Mouse (Mus musculus): ENCODE measurements around the gene Tmem170b. TPM values are rescaled to one million over a fixed set of nuclear protein-coding genes. Genes with fewer than 3 reads are reported as not detected.

Gene Tmem170b
- total RNA-seq, 2 experiments from 2014 or later = 7.1 to 9.4 TPM

Other genes starting within 250 kb of the Tmem170b start
- 14.2 and 14.4 TPM in 2 replicates for gene Nedd9, start 118.5 kb upstream of the Tmem170b start, total RNA-seq (2015; ENCODE audit: low replicate concordance)
- 13.1 TPM in 2 replicates for gene Nedd9, start 118.5 kb upstream of the Tmem170b start, total RNA-seq (2017; ENCODE audit: low replicate concordance)
- 2.1 and 11.9 TPM in 2 replicates for gene Adtrp, start 241.8 kb downstream of the Tmem170b start, total RNA-seq (2015; ENCODE audit: low replicate concordance)
- 1.4 TPM in 1 of 2 replicates, not detected in the other for gene Adtrp, start 241.8 kb downstream of the Tmem170b start, total RNA-seq (2017; ENCODE audit: low replicate concordance)